In genomic region chr1:193330172-193330571, GRCm38 (mm10) we compare ENCODE assay signal across 7 mouse cellular contexts. TPM values are rescaled to one million over a fixed set of nuclear protein-coding genes. Genes with fewer than 3 reads are reported as not detected.
DNase-seq lines count a peak whose midpoint lies in the region; ATAC-seq lines count a peak whose summit lies in the region.

No protein-coding gene starts in this region.

- no peaks in the 10 kb centered on the region for H3K36me3 ChIP-seq in embryonic facial prominence, embryonic 10.5 days (replicated peaks)
- H3K36me3 ChIP-seq in midbrain, embryonic 13.5 days: no peaks in the 10 kb centered on the region

- peak overlapping the region; percentile 59; the same call in 1 of the 2 replicates for H3K27ac ChIP-seq in embryonic facial prominence, embryonic 10.5 days (replicated peaks)
- no peak overlapping the region for H3K27ac ChIP-seq in midbrain, embryonic 13.5 days

- DNase-seq in adrenal gland, postnatal 10 days: peak; percentile 88
- DNase-seq in embryonic facial prominence, embryonic 10.5 days (ENCODE audit: low spot score): peak; percentile 73
- DNase-seq in heart, adult 18-20 months: peak; percentile 79 to 83
- peak; percentile 74 for DNase-seq in kidney, adult 11 months
- peak; percentile 98 for DNase-seq in left cerebral cortex, postnatal 4 days
- peak; percentile 31 to 49 for DNase-seq in spleen, adult 18-20 months

- H3K27me3 ChIP-seq in embryonic facial prominence, embryonic 10.5 days (replicated peaks; ENCODE audit: low read depth, poor library complexity, severe bottlenecking): 0 out of 2 replicates have a peak, but pooled peaks cover 4% of the 10 kb centered on the region
- H3K27me3 ChIP-seq in midbrain, embryonic 13.5 days: peaks cover 6% of the 10 kb centered on the region; the same call in 1 of the 2 replicates

- no peaks in the 10 kb centered on the region for H3K9me3 ChIP-seq in embryonic facial prominence, embryonic 10.5 days
- no peaks in the 10 kb centered on the region for H3K9me3 ChIP-seq in midbrain, embryonic 13.5 days

- H3K9ac ChIP-seq in midbrain, embryonic 13.5 days (replicated peaks): 0 out of 2 replicates have a peak overlapping the region, but pooled peaks have one; percentile 15

- intact Hi-C loops in left cerebral cortex, postnatal 4 days (cut with DNase I): loop anchor here (5.0 kb wide), 1 partner anchor 47 kb away; no protein-coding TSS in a partner anchor

- no peak overlapping the region for H3K4me3 ChIP-seq in embryonic facial prominence, embryonic 10.5 days
- H3K4me3 ChIP-seq in midbrain, embryonic 13.5 days (replicated peaks): no peak overlapping the region

- WGBS in embryonic facial prominence, embryonic 10.5 days: 44% methylated on average over 10 of the region's 10 CpGs
- WGBS in midbrain, embryonic 13.5 days: 31% methylated on average over 10 of the region's 10 CpGs

- H3K4me2 ChIP-seq in midbrain, embryonic 13.5 days (replicated peaks): no peak overlapping the region; the same call in 1 of the 2 replicates

- ATAC-seq in midbrain, embryonic 13.5 days: peak; percentile 92

- peaks cover 23% of the 10 kb centered on the region for H3K4me1 ChIP-seq in embryonic facial prominence, embryonic 10.5 days
- peaks cover 25% of the 10 kb centered on the region for H3K4me1 ChIP-seq in midbrain, embryonic 13.5 days (replicated peaks)

RNA-seq across cellular contexts. Expression of gene Camk1g, which starts 39.9 kb away (rescaled TPM):
- total RNA-seq in adrenal gland, postnatal 10 days (2021): 1 to 10 TPM in 1 of 2 experiments, under 1 TPM in 1; 0.69 to 1.0 TPM
- polyA plus RNA-seq in embryonic facial prominence, embryonic 10.5 days (2016; fragmentation: Nextera tagmentation; extraction: Ambion mirVana): 15.6 and 17.5 TPM in 2 replicates
- under 1 TPM; 0.15 to 0.22 TPM for total RNA-seq in heart, adult 18-20 months (2021)
- 10 to 100 TPM; 36.4 to 39.0 TPM for total RNA-seq in left cerebral cortex, postnatal 4 days (2021)
- 42.5 and 43.0 TPM in 2 replicates for polyA plus RNA-seq in midbrain, embryonic 13.5 days (2015; fragmentation: Nextera tagmentation; extraction: Ambion mirVana)

RNA-seq across cellular contexts. Expression of gene G0s2, which starts 57.2 kb away (rescaled TPM):
- 100 to 1,000 TPM; 138 to 255 TPM for total RNA-seq in adrenal gland, postnatal 10 days (2021)
- 7.0 and 7.7 TPM in 2 replicates for polyA plus RNA-seq in embryonic facial prominence, embryonic 10.5 days (2016; fragmentation: Nextera tagmentation; extraction: Ambion mirVana)
- total RNA-seq in heart, adult 18-20 months (2021): 10 to 100 TPM; 43.4 to 49.3 TPM
- total RNA-seq in left cerebral cortex, postnatal 4 days (2021): 1 to 10 TPM; 3.1 to 3.7 TPM
- 7.7 and 10.2 TPM in 2 replicates for polyA plus RNA-seq in midbrain, embryonic 13.5 days (2015; fragmentation: Nextera tagmentation; extraction: Ambion mirVana)

Comparison
In these comparisons a context has a peak if more than half of its experiments do, and no peak if none do; other contexts are left out.
1. DNase-seq: peak in every context shown above with its lines; median percentile 98 in left cerebral cortex, postnatal 4 days; 88 in adrenal gland, postnatal 10 days; 81 in heart, adult 18-20 months; 74 in kidney, adult 11 months; 73 in embryonic facial prominence, embryonic 10.5 days; 40 in spleen, adult 18-20 months.
2. RNA of gene Camk1g, which starts 39.9 kb away (total RNA-seq): 36.4 to 39.0 TPM in left cerebral cortex, postnatal 4 days; 0.69 to 1.0 TPM in adrenal gland, postnatal 10 days and 0.15 to 0.22 TPM in heart, adult 18-20 months; every median in the first group is over 10 times any median in the second.
3. RNA of gene G0s2, which starts 57.2 kb away (total RNA-seq): 138 to 255 TPM in adrenal gland, postnatal 10 days and 43.4 to 49.3 TPM in heart, adult 18-20 months; 3.1 to 3.7 TPM in left cerebral cortex, postnatal 4 days; every median in the first group is over 4 times any median in the second.